Mouse (Mus musculus) effector memory CD4-positive, alpha-beta T cell, adult 7 months (primary cell): ENCODE measurements around the gene Camk2n1. TPM values are rescaled to one million over a fixed set of nuclear protein-coding genes. Genes with fewer than 3 reads are reported as not detected.

Experiments
- polyA plus RNA-seq: library from polyadenylated mRNA; unstranded; fragments of 100-300 nt; shearing (Covaris generic); gene quantifications from one replicate; pipeline ENCODE4 v1.2.1, GENCODE M21; 2017

Gene Camk2n1
- polyA plus RNA-seq: 2.5 TPM

GRCm38 (mm10) chr4:138453753-138454570 lies at the start of gene Camk2n1:
Gene Camk2n1, plus strand, starts transcription at chr4:138454314.

GRCm38 (mm10) chr4:138434347-138435316 lies 19.5 kb upstream of the Camk2n1 start, which contains the start of gene Mul1:
Gene Mul1, plus strand, starts transcription at chr4:138434671.

Other genes starting within 250 kb of the Camk2n1 start
- gene Hp1bp3, start 238.0 kb upstream of the Camk2n1 start, polyA plus RNA-seq: 152 TPM
- gene Sh2d5, start 203.9 kb upstream of the Camk2n1 start, polyA plus RNA-seq: 0.60 TPM
- 0.26 TPM for gene Kif17, start 203.9 kb upstream of the Camk2n1 start, polyA plus RNA-seq
- 144 TPM for gene Ddost, start 149.6 kb upstream of the Camk2n1 start, polyA plus RNA-seq
- gene Pink1, start 128.0 kb upstream of the Camk2n1 start, polyA plus RNA-seq: 110 TPM
- 0.91 TPM for gene Cda, start 86.3 kb upstream of the Camk2n1 start, polyA plus RNA-seq
- 0.23 TPM for gene Fam43b, start 57.8 kb upstream of the Camk2n1 start, polyA plus RNA-seq
- 17.8 TPM for gene Mul1, start 19.6 kb upstream of the Camk2n1 start, polyA plus RNA-seq
- not detected for gene Vwa5b1, start 181.6 kb downstream of the Camk2n1 start, polyA plus RNA-seq